Mouse (Mus musculus) heart, embryonic 14.5 days (tissue): ENCODE measurements around the gene Rab37. TPM values are rescaled to one million over a fixed set of nuclear protein-coding genes. Genes with fewer than 3 reads are reported as not detected.

Experiments
- ATAC-seq: fragments of 200-750 bp; cut with Nextera tagmentation; 2 replicates; pipeline ENCODE4 v1.8.0; 2017; ENCODE audit warnings: low read depth, moderate TSS enrichment; ENCODE audit not compliant: insufficient number of reproducible peaks, insufficient read depth, low FRiP score
- H3K27ac ChIP-seq, 2 experiments: fragments of 200-500 bp in 1 of 2; fragments of 300-500 bp in 1 of 2; sonication (generic) in 1 of 2; replicated peaks in 1 of 2; 2 replicates each; pipeline ENCODE4 v1.5.1; 2012 to 2014; ENCODE audit warnings: low read depth in 2 of 2, low read length in 2 of 2, control low read depth in 1 of 2, mild to moderate bottlenecking in 1 of 2, mixed read lengths in 1 of 2; ENCODE audit not compliant: control insufficient read depth in 1 of 2, insufficient read depth in 1 of 2
- H3K27me3 ChIP-seq: fragments of 300-500 bp; sonication (generic); 2 replicates; pipeline ENCODE4 v1.6.1; 2014; ENCODE audit warnings: mild to moderate bottlenecking, low read length, control low read depth; ENCODE audit not compliant: control insufficient read depth, insufficient read depth
- H3K36me3 ChIP-seq: fragments of 300-500 bp; sonication (generic); 2 replicates; pipeline ENCODE4 v1.6.1; 2014; ENCODE audit warnings: mild to moderate bottlenecking, control low read depth, low read length, mixed read lengths; ENCODE audit not compliant: control insufficient read depth, insufficient read depth
- H3K4me1 ChIP-seq, 2 experiments: fragments of 200-500 bp in 1 of 2; fragments of 300-500 bp in 1 of 2; sonication (generic) in 1 of 2; 2 replicates each; pipeline ENCODE4 v1.6.1; 2012 to 2014; ENCODE audit warnings: low read length in 2 of 2, control low read depth in 1 of 2, mixed read lengths in 1 of 2; ENCODE audit not compliant: control insufficient read depth in 2 of 2, insufficient read depth in 2 of 2
- H3K4me2 ChIP-seq: fragments of 300-500 bp; sonication (generic); 2 replicates; pipeline ENCODE4 v1.6.1; 2014; ENCODE audit warnings: mild to moderate bottlenecking, low read length
- H3K4me3 ChIP-seq, 2 experiments: fragments of 200-500 bp in 1 of 2; fragments of 300-500 bp in 1 of 2; sonication (generic) in 1 of 2; 2 replicates each; pipeline ENCODE4 v1.5.1; 2012 to 2014; ENCODE audit warnings: low read length in 2 of 2, mild to moderate bottlenecking in 2 of 2, control low read depth in 1 of 2, low read depth in 1 of 2, moderate library complexity in 1 of 2; ENCODE audit not compliant: control insufficient read depth in 1 of 2, insufficient read depth in 1 of 2
- H3K9ac ChIP-seq: fragments of 300-500 bp; sonication (generic); 2 replicates; pipeline ENCODE4 v1.6.1; 2014; ENCODE audit warnings: mild to moderate bottlenecking, low read length
- H3K9me3 ChIP-seq: fragments of 300-500 bp; sonication (generic); 2 replicates; pipeline ENCODE4 v1.6.1; 2016; ENCODE audit warnings: low read length, control low read depth; ENCODE audit not compliant: control insufficient read depth
- WGBS: fragments of 180-500 bp; shearing (Covaris S2); extraction: QIAGEN DNeasy Blood & Tissue Kit; methylation state at CpG from one replicate; pipeline ENCODE4 v1.1.7; 2014; 5-methylcytosine and 5-hydroxymethylcytosine counted together
- polyA plus RNA-seq: library from polyadenylated mRNA; unstranded; fragments of >200 nt; fragmentation: Nextera tagmentation; extraction: Ambion mirVana; gene quantifications from 2 replicates; pipeline ENCODE4 v1.2.1, GENCODE M21; 2014

Gene Rab37
- polyA plus RNA-seq, 1 experiment from 2014 or later, result 0.89 TPM

DNA sequence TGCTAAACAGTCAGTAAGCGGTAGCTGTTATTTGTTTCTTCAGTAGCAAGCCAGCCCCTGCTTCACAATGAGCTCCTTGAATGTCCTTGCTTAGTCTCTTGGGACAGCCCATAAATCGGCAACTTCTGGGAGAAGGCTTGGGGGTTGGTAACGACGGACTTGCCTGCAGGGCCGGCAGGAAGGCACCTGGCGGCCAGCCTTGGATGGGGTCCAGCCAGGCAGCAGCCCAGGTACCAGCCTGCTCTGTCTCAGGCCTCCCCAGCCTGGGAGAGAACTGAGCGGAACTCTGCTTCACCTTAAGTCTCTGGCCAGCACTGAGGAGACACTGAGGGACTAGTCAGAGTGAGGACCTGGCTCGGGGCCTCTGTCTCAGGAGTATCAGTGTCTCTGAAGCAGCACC is 79.9 kb downstream of the Rab37 start:
- H3K27ac ChIP-seq, result no peak overlapping the region
- ATAC-seq, result no peak
- H3K4me2 ChIP-seq, result no peak overlapping the region
- H3K4me1 ChIP-seq, result peaks cover 15 to 25% of the 10 kb centered on the region in 2 experiments
- no peak overlapping the region for H3K9ac ChIP-seq
- WGBS, result 58% methylated on average over 8 of the region's 8 CpGs
- no peaks in the 10 kb centered on the region for H3K27me3 ChIP-seq
- H3K36me3 ChIP-seq, result no peaks in the 10 kb centered on the region
- H3K4me3 ChIP-seq, result no peak overlapping the region
- H3K9me3 ChIP-seq, result no peaks in the 10 kb centered on the region

DNA sequence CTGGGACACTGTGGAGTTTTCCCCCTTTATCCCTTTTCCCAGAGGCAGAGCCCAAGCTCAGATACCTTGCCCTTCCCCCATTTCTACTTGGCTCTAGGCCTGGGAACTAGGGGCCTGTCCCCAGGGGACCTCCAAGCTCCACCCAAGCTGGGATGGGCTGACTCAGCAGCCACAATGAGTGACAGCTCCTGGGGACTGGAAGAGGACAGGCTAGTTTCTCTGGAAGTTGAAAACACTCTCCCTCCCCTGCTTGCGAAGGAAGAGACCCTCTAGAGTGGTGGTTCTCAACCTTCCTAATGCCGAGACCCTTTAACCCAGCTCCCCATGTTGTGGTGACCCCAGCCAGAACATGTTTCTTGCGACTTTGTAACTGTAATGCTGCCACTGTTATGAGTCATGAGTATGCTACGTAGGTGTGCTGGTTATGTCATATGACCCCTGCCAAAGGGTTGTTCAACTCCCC is 81.6 kb downstream of the Rab37 start:
- Histone ChIP-seq H3K4me3 (no peak overlapping the region), H3K4me1 (peaks cover 20 to 35% of the 10 kb centered on the region in 2 experiments), H3K9ac (no peak overlapping the region), H3K27me3 (no peaks in the 10 kb centered on the region), H3K9me3 (no peaks in the 10 kb centered on the region), H3K4me2 (0 out of 2 replicates have a peak overlapping the region, but pooled peaks have one; percentile 2), H3K27ac (no peak overlapping the region), H3K36me3 (no peaks in the 10 kb centered on the region)
- ATAC-seq, result 0 out of 2 replicates have a peak, but pooled peaks have one; percentile 37
- 25% methylated on average over 4 of the region's 4 CpGs for WGBS

DNA sequence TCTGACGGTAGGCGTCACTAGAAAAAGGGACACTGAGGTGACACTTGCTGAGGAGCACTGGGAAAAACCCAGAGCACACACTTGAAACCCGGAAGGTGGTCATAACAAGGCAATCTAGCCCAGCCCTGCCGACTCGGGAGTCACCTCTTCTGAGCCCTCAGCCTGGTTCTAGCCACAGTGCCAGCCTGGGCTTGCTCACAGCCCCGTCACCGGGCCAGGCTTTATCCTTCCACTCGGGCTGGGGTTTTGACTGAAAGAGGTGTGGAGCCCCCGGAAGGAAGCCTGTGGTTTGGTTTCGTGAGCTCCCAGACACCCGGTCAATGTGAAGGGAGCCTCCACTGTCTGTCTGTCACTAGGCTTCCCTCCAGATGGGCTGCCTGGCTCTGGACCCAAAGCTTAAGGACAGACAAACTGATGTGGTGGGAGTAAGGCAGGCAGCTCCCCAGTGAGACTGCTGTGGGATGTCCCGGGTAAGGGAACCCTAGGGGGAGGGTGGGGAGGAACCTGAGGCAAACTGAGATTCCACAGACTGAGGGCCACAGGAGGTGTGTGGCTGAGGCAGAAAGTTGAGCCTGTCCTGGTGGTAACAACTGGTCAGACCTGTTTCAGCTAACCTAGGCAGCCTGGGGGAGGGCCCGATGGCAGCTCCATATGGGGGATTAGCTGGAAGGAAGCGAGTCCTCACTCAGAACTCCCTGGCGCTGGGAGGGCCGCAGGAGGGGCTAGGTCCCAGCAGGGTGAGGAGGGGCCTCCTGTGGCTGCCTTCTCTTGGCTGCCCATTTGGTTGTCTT is 82.5 kb downstream of the Rab37 start:
- 23% methylated on average over 16 of the region's 16 CpGs for WGBS
- Histone ChIP-seq H3K9ac (no peak overlapping the region), H3K27me3 (no peaks in the 10 kb centered on the region), H3K27ac (no peak overlapping the region), H3K9me3 (no peaks in the 10 kb centered on the region), H3K4me1 (peaks cover 20 to 37% of the 10 kb centered on the region in 2 experiments), H3K4me2 (0 out of 2 replicates have a peak overlapping the region, but pooled peaks have one; percentile 2), H3K4me3 (no peak overlapping the region), H3K36me3 (no peaks in the 10 kb centered on the region)
- ATAC-seq, result no peak

DNA sequence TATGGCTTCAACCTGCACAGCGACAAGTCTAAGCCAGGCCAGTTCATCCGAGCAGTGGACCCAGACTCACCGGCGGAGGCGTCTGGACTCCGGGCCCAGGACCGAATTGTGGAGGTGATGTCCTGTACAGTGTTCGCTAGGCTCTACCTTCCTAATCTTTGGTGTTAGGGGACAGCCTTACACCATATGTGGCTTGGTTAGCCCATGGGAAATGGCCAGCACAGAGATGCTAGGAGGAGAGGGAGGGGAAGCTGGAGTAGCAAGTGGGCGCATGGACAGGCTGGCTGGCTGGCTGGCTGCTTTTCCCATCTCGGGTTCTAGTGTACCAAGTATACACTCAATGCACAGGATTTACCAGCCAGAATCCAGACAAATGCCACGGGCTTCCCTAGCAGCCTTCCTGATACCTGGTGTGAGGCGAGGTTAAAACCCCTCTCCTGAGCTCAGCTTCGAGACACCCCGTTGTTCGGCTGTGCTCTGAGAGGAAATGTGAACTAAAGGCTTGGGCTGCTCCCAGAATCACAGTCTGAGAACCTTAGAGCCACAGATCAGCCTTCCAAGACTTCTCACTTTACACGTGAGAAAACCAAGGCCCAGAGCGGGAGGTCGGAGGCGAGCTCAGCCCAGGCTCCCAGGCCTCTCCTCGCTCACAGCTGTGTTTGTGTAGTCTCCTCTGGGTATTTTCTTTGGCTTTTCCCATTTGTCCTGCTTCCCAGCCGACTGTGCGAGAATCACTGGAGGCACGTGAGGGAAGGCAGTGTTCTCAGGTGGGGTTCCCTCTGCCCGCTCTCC is 85.4 kb downstream of the Rab37 start:
- WGBS, result 71% methylated on average over 24 of the region's 24 CpGs
- H3K27ac ChIP-seq, result 0 out of 4 replicates have a peak overlapping the region, but pooled peaks of 1 of the 2 experiments have one; percentile 15
- no peak overlapping the region for H3K4me2 ChIP-seq
- no peak for ATAC-seq
- H3K4me3 ChIP-seq, result no peak overlapping the region
- H3K4me1 ChIP-seq, result peaks cover 20 to 36% of the 10 kb centered on the region in 2 experiments
- H3K9me3 ChIP-seq, result no peaks in the 10 kb centered on the region
- no peaks in the 10 kb centered on the region for H3K27me3 ChIP-seq
- no peak overlapping the region for H3K9ac ChIP-seq
- H3K36me3 ChIP-seq, result 0 out of 2 replicates have a peak, but pooled peaks cover 5% of the 10 kb centered on the region

DNA sequence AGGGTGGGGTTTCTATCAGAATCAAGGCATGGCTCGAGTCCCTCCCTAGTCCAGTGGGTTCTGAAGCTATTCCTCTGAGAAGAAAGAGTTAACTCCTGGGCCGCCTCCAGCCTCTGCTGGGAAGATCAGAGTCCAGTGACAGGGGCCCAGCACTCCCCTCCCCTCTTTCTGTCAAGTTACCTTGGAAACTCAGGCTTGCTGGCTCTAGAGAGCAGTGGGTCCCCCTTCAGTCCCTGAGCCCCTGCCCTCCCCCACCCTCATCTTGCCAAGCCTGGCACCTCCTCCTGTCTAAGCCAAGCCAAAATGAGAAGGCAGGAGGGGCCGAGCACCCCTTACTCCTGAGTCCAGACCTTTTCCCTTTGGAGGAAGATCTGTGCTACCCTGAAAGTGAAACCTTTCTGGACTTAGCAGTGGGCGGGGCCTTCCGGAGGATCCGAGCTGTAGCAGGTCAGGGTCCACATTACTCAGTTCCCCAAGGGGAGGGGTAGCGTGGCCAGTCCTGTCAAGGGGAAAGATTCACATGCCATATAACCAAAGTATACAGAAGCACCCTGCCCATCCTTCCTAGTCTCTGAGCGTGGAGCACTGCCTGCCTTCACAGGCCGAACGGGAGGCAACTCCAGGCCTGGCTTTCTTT is 86.4 kb downstream of the Rab37 start:
- H3K36me3 ChIP-seq, result 0 out of 2 replicates have a peak, but pooled peaks cover 8% of the 10 kb centered on the region
- no peaks in the 10 kb centered on the region for H3K9me3 ChIP-seq
- peaks cover 13 to 25% of the 10 kb centered on the region in 2 experiments for H3K4me1 ChIP-seq
- no peak overlapping the region for H3K27ac ChIP-seq
- H3K27me3 ChIP-seq, result no peaks in the 10 kb centered on the region
- no peak overlapping the region for H3K9ac ChIP-seq
- no peak; the same call in 1 of the 2 replicates for ATAC-seq
- no peak overlapping the region for H3K4me3 ChIP-seq
- no peak overlapping the region for H3K4me2 ChIP-seq
- 55% methylated on average over 10 of the region's 10 CpGs for WGBS

DNA sequence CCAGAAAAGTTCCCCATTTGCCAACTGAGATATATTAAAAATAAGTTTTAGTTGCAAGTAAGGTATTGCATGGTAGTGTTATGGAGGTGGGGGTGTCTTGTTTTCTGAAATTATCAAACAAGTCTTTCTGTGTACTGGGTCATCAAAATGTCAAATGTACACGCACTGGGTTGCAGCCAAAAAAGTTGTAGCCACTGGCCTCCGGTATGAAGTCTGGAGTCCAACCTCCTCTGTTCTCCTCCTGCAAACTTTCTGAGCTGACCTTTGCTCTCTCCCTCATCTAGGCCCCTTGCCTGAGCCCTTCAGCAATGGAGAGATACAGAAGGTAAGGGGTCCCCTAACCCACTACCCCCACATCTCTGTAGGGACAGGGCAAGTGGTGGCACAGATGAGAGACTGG is 87.5 kb downstream of the Rab37 start:
- H3K27ac ChIP-seq, result no peak overlapping the region
- no peak overlapping the region for H3K9ac ChIP-seq
- 73% methylated on average over 2 of the region's 2 CpGs for WGBS
- no peak overlapping the region for H3K4me2 ChIP-seq
- ATAC-seq, result no peak
- no peak overlapping the region for H3K4me3 ChIP-seq
- no peaks in the 10 kb centered on the region for H3K27me3 ChIP-seq
- 0 out of 2 replicates have a peak, but pooled peaks cover 8% of the 10 kb centered on the region for H3K36me3 ChIP-seq
- no peaks in the 10 kb centered on the region for H3K9me3 ChIP-seq
- H3K4me1 ChIP-seq, result peaks cover 5 to 15% of the 10 kb centered on the region in 2 experiments; a peak in 2 of 4 replicates

DNA sequence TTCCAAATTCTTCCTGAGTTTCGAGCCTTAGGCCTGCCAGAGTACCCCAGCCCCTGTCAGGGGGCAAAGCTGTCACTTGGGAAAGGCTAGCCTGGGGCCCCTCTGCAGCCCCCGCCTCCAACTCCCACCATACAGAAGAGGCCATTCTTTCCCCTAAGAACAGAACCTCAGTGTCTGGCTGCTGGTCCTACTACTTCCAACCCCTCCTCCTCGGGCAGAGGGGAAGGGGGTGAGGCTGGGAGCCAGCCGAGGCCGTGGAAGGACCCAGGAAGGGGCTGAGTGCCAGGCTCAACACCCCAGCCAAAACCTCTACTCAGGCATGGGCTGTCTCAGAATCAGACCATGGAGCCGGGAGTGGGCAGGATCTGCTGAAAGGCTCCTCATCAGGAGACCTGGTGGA is 88.0 kb downstream of the Rab37 start:
- Histone ChIP-seq H3K4me3 (no peak overlapping the region), H3K9me3 (no peaks in the 10 kb centered on the region), H3K36me3 (0 out of 2 replicates have a peak, but pooled peaks cover 8% of the 10 kb centered on the region), H3K9ac (no peak overlapping the region), H3K27me3 (no peaks in the 10 kb centered on the region), H3K4me2 (no peak overlapping the region), H3K4me1 (peaks cover 5 to 11% of the 10 kb centered on the region in 2 experiments; a peak in 1 of 4 replicates), H3K27ac (no peak overlapping the region)
- 70% methylated on average over 6 of the region's 6 CpGs for WGBS
- ATAC-seq, result no peak
